Mouse (Mus musculus): ENCODE results near the gene Snx29. TPM values are rescaled to one million over a fixed set of nuclear protein-coding genes. Genes with fewer than 3 reads are reported as not detected.

Snx29 gene
- polyA plus RNA-seq, 1 experiment from 2014 or later: 21.7 TPM

DNA sequence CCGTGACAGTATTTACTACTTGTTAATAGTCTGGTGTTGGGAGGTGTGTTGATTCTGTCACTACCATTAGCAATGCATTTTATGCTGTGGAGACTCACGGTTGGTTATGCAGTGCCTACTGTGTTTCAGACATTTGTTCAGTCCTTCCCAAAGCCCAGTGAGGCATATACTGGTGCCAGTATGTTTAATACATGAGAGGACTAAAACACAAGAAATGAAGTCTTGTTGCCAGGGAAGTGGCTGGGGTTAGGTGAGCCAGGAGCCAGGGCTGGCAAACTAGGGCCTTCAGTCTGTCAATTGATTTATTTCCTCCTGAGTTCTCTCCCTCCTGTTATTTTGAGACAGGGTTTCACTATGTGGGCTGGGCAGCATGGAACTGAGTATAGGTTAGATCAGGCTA lies 154.3 kb downstream of the Snx29 start:
- no peak overlapping the region for H3K27ac ChIP-seq
- 91% methylated on average over 2 of the region's 2 CpGs for WGBS
- no peak for ATAC-seq
- H3K9ac ChIP-seq (replicated peaks): no peak overlapping the region
- H3K36me3 ChIP-seq: 0 out of 2 replicates have a peak, but pooled peaks cover 12% of the 10 kb centered on the region
- H3K4me1 ChIP-seq (replicated peaks): no peaks in the 10 kb centered on the region
- H3K4me2 ChIP-seq (replicated peaks): no peak overlapping the region
- no peak overlapping the region for H3K4me3 ChIP-seq (replicated peaks)
- no peaks in the 10 kb centered on the region for H3K9me3 ChIP-seq
- H3K27me3 ChIP-seq: no peaks in the 10 kb centered on the region

DNA sequence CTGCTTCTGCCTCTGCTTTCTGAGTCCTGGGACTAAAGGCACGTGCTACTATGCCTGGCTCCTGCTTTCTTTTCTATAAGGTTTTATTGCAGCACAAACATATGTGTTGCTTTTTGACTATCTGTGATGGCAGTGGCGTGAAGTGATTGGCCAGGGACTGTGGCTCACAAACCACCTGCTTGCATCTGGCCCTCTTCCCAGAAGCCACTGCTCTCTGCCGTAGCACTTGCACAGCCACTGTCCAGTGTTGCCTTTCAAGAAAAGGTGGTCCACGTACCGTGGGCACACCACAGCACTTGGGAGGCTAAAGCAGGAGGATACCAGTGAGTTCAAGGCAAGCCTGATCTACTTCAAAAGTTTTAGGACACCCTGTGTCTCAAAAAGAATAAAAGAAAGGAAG lies 154.9 kb downstream of the Snx29 start:
- WGBS: 95% methylated on average over 5 of the region's 5 CpGs
- 0 out of 2 replicates have a peak, but pooled peaks cover 13% of the 10 kb centered on the region for H3K36me3 ChIP-seq
- no peak for ATAC-seq
- no peaks in the 10 kb centered on the region for H3K9me3 ChIP-seq
- no peaks in the 10 kb centered on the region for H3K27me3 ChIP-seq
- no peak overlapping the region for H3K4me3 ChIP-seq (replicated peaks)
- H3K4me2 ChIP-seq (replicated peaks): no peak overlapping the region
- no peaks in the 10 kb centered on the region for H3K4me1 ChIP-seq (replicated peaks)
- no peak overlapping the region for H3K27ac ChIP-seq
- H3K9ac ChIP-seq (replicated peaks): no peak overlapping the region

DNA sequence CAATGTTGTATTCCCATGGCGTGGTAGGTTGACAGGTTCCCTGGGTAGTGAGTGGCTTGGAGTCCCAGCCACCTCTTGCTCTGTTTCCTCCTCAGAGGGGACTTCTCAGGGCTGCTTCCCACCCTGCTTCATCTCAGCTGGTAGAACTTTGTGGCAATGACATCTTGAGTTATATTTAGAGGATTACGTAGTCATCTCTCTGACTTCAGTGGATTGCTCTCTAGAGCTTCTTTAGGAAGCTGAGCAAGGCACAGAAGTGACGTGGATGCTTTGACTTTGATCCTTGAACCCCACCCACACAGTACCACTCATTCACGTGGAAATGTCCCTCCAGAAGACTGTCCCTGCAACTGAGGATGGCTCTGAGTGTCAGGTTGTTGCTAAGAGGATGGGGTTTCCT lies 156.9 kb downstream of the Snx29 start:
- 79% methylated on average over 4 of the region's 4 CpGs for WGBS

GRCm38 (mm10) chr16:11482189-11482588 lies 159.5 kb downstream of the Snx29 start:
- H3K9me3 ChIP-seq: no peaks in the 10 kb centered on the region
- H3K4me2 ChIP-seq (replicated peaks): no peak overlapping the region
- H3K4me3 ChIP-seq (replicated peaks): no peak overlapping the region
- H3K9ac ChIP-seq (replicated peaks): no peak overlapping the region
- H3K27ac ChIP-seq: no peak overlapping the region
- no peak for ATAC-seq
- no peaks in the 10 kb centered on the region for H3K27me3 ChIP-seq
- H3K4me1 ChIP-seq (replicated peaks): no peaks in the 10 kb centered on the region
- 0 out of 2 replicates have a peak, but pooled peaks cover 6% of the 10 kb centered on the region for H3K36me3 ChIP-seq
- 97% methylated on average over 2 of the region's 2 CpGs for WGBS

More for the DNA sequence above, 156.9 kb downstream of the Snx29 start:
- no peaks in the 10 kb centered on the region for H3K4me1 ChIP-seq (replicated peaks)
- no peak overlapping the region for H3K27ac ChIP-seq
- H3K9me3 ChIP-seq: no peaks in the 10 kb centered on the region
- H3K9ac ChIP-seq (replicated peaks): no peak overlapping the region
- ATAC-seq: no peak
- H3K27me3 ChIP-seq: no peaks in the 10 kb centered on the region
- H3K4me2 ChIP-seq (replicated peaks): no peak overlapping the region
- H3K4me3 ChIP-seq (replicated peaks): no peak overlapping the region
- 0 out of 2 replicates have a peak, but pooled peaks cover 13% of the 10 kb centered on the region for H3K36me3 ChIP-seq

GRCm38 (mm10) chr16:11494895-11495294 lies 172.2 kb downstream of the Snx29 start:
- no peaks in the 10 kb centered on the region for H3K36me3 ChIP-seq
- no peak overlapping the region for H3K9ac ChIP-seq (replicated peaks)
- ATAC-seq: peak; percentile 27; the same call in 1 of the 2 replicates
- no peak overlapping the region for H3K4me2 ChIP-seq (replicated peaks)
- no peaks in the 10 kb centered on the region for H3K27me3 ChIP-seq
- H3K4me3 ChIP-seq (replicated peaks): no peak overlapping the region
- H3K27ac ChIP-seq: no peak overlapping the region
- 81% methylated on average over 7 of the region's 7 CpGs for WGBS
- no peaks in the 10 kb centered on the region for H3K9me3 ChIP-seq
- H3K4me1 ChIP-seq (replicated peaks): peaks cover 18% of the 10 kb centered on the region

GRCm38 (mm10) chr16:11495923-11496616 lies 173.4 kb downstream of the Snx29 start:
- H3K27me3 ChIP-seq: no peaks in the 10 kb centered on the region
- peak overlapping the region; percentile 56; the same call in 1 of the 2 replicates for H3K27ac ChIP-seq
- peak; percentile 37; the same call in 1 of the 2 replicates for ATAC-seq
- no peak overlapping the region for H3K4me3 ChIP-seq (replicated peaks)
- H3K4me1 ChIP-seq (replicated peaks): peaks cover 18% of the 10 kb centered on the region
- H3K9me3 ChIP-seq: no peaks in the 10 kb centered on the region
- no peak overlapping the region for H3K9ac ChIP-seq (replicated peaks)
- no peaks in the 10 kb centered on the region for H3K36me3 ChIP-seq
- WGBS: 78% methylated on average over 10 of the region's 10 CpGs
- H3K4me2 ChIP-seq (replicated peaks): no peak overlapping the region

DNA sequence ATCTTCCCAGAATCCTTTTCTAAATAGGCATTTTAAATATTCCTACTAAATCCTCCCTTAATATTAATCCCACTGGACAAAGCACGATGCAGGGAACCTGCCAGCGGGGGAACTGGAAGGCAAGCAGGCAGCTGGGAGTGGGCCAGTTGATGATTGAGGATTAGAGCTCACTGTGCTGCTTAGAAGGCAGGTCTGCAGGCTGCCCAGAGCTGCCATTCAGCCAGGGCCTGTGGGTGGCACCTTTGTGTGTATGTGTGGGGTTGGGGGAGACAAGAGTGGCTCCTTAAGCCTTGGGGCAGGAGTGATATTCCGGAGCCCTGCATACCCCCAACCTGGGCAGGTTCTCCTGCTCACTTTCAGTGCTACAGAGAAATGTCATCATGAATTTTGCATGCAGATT lies 174.0 kb downstream of the Snx29 start:
- Histone ChIP-seq H3K9ac (replicated peaks) (no peak overlapping the region), H3K27ac (peak overlapping the region; percentile 56; the same call in 1 of the 2 replicates), H3K4me1 (replicated peaks) (peaks cover 18% of the 10 kb centered on the region), H3K4me3 (replicated peaks) (no peak overlapping the region), H3K36me3 (no peaks in the 10 kb centered on the region), H3K27me3 (no peaks in the 10 kb centered on the region), H3K4me2 (replicated peaks) (no peak overlapping the region), H3K9me3 (no peaks in the 10 kb centered on the region)
- WGBS: 41% methylated on average over 3 of the region's 3 CpGs
- ATAC-seq: peak; percentile 83

DNA sequence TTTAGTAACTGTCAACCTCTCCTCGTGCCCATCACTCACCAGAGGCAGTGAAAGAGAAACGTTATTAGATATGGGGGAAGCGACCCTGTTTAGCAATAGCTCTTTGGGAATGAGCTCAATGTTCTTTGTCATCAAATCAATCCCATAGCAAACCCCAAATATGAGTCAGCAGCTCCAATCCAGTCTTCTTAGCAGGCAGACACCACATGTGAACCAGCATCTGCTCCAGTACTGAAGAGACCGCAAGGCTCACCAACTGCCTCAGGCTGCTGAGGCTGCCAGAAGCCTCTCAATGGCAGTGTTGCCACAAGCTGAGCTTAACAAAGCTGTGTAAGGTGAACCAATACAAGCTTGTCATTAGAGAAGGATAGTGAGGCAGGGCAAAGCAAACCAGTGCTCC lies 177.4 kb downstream of the Snx29 start:
- WGBS: 84% methylated on average over 4 of the region's 4 CpGs
- no peaks in the 10 kb centered on the region for H3K27me3 ChIP-seq
- no peaks in the 10 kb centered on the region for H3K9me3 ChIP-seq
- H3K27ac ChIP-seq: no peak overlapping the region
- H3K4me3 ChIP-seq (replicated peaks): no peak overlapping the region
- no peak for ATAC-seq
- no peak overlapping the region for H3K9ac ChIP-seq (replicated peaks)
- no peak overlapping the region for H3K4me2 ChIP-seq (replicated peaks)
- peaks cover 18% of the 10 kb centered on the region for H3K4me1 ChIP-seq (replicated peaks)
- H3K36me3 ChIP-seq: no peaks in the 10 kb centered on the region

GRCm38 (mm10) chr16:11501138-11501537 lies 178.4 kb downstream of the Snx29 start:
- H3K36me3 ChIP-seq: no peaks in the 10 kb centered on the region
- WGBS: 95% methylated on average over 3 of the region's 3 CpGs

GRCm38 (mm10) chr16:11501611-11502010 lies 178.9 kb downstream of the Snx29 start:
- no peak overlapping the region for H3K4me2 ChIP-seq (replicated peaks)
- no peaks in the 10 kb centered on the region for H3K9me3 ChIP-seq
- H3K27me3 ChIP-seq: no peaks in the 10 kb centered on the region
- no peak overlapping the region for H3K9ac ChIP-seq (replicated peaks)
- H3K4me3 ChIP-seq (replicated peaks): no peak overlapping the region
- WGBS: 91% methylated on average over 2 of the region's 2 CpGs
- peaks cover 15% of the 10 kb centered on the region for H3K4me1 ChIP-seq (replicated peaks)
- H3K36me3 ChIP-seq: no peaks in the 10 kb centered on the region
- no peak for ATAC-seq
- no peak overlapping the region for H3K27ac ChIP-seq

More at GRCm38 (mm10) chr16:11501138-11501537, 178.4 kb downstream of the Snx29 start:
- H3K27ac ChIP-seq: no peak overlapping the region
- H3K9me3 ChIP-seq: no peaks in the 10 kb centered on the region
- no peaks in the 10 kb centered on the region for H3K27me3 ChIP-seq
- H3K4me3 ChIP-seq (replicated peaks): no peak overlapping the region
- no peak overlapping the region for H3K9ac ChIP-seq (replicated peaks)
- H3K4me1 ChIP-seq (replicated peaks): peaks cover 20% of the 10 kb centered on the region
- ATAC-seq: no peak
- H3K4me2 ChIP-seq (replicated peaks): no peak overlapping the region

- Histone ChIP-seq H3K36me3 (no peaks in the 10 kb centered on the region), H3K27me3 (no peaks in the 10 kb centered on the region), H3K4me3 (replicated peaks) (no peak overlapping the region), H3K4me1 (replicated peaks) (peaks cover 4% of the 10 kb centered on the region; the same call in 1 of the 2 replicates), H3K9me3 (no peaks in the 10 kb centered on the region), H3K27ac (no peak overlapping the region), H3K9ac (replicated peaks) (no peak overlapping the region), H3K4me2 (replicated peaks) (no peak overlapping the region)
- no peak for ATAC-seq
- 85% methylated on average over 2 of the region's 2 CpGs for WGBS
These were observed 182.2 kb downstream of the Snx29 start for GRCm38 (mm10) chr16:11504666-11505491.

DNA sequence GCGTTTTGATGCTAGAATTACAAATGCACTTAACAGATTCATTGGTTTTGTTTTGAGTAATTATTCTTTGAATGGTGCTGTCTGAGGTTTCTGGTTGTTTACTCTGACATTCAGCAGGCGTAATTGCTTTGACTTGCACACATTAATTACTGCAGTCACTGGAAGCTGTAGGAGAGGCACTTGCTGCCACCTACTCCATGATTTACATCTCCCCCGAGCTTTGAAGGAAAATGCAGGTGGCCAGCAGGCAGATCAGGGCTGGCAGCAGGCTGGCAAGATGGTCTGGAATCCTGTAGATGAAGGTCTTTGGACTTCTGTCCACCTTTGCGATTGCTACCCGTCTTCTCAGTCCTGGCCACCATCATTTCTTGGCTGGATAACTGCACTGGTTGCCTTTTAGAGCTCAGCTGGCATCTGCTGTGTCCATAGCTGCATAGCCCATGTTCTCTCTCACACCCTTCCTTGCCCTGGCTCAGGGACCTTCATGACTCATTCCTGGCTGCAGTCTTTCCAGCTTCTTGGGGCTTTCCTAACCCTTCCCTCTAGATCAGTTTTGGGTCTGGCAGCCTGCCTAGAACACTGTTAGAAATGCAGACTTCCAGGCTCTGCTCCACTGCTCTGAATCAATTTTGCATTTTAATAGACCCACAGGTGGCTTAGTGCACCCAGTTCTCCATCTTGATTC lies 182.9 kb downstream of the Snx29 start:
- ATAC-seq: no peak
- no peak overlapping the region for H3K27ac ChIP-seq
- H3K9me3 ChIP-seq: no peaks in the 10 kb centered on the region
- WGBS: 83% methylated on average over 5 of the region's 5 CpGs
- H3K4me2 ChIP-seq (replicated peaks): no peak overlapping the region
- H3K4me3 ChIP-seq (replicated peaks): no peak overlapping the region
- H3K4me1 ChIP-seq (replicated peaks): peaks cover 4% of the 10 kb centered on the region; the same call in 1 of the 2 replicates
- no peaks in the 10 kb centered on the region for H3K27me3 ChIP-seq
- no peaks in the 10 kb centered on the region for H3K36me3 ChIP-seq
- no peak overlapping the region for H3K9ac ChIP-seq (replicated peaks)
